Mouse (Mus musculus) spleen, embryonic (tissue): ENCODE measurements around the gene Nrgn.

ENCODE experiments used
- CTCF ChIA-PET: fragments of 350-600 bp; sonication (Branson Sonifier 250); formaldehyde crosslinking; loops from one replicate; lab custom pipeline; 2022; lab: Charles Lee

The Nrgn gene

DNA sequence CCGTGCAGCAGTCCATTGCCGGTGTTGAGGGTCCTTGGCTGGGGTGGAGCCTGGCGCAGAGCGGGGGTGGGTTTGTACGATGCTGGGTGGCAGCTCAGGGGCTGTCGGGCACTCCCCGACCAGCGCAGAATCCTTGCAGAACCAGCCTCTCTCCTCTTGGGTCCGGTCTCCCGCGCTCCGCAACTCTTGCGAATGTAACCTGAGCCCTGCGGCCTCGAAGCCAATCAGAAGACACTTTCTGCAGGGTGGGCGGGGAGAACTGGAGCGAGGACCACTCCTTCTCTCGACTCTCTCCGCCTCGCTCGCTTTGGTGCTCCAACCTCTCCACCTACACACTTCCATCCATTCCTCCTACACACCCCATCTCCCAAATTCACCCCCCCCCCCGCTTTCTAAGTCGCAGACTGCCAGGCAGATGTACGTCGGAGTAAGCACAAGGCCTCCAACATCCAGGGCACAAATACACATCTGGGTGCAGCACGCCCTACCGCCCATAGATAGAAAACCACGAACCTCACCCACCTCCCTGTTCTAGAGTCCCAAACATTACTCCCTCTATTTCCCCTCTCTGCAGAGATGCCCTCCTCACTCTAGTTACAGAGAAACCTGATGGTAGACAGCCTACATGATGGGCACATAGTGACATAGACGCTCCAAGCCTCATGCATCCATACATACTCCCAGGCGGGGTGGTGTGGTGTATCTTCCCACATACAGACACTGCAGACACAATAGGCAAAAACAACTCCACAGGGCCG is at the start of gene Nrgn:
Nrgn (minus strand) TSS at position 369 of the 758 bp plus-strand sequence.
- CTCF ChIA-PET, result no interaction called here

DNA sequence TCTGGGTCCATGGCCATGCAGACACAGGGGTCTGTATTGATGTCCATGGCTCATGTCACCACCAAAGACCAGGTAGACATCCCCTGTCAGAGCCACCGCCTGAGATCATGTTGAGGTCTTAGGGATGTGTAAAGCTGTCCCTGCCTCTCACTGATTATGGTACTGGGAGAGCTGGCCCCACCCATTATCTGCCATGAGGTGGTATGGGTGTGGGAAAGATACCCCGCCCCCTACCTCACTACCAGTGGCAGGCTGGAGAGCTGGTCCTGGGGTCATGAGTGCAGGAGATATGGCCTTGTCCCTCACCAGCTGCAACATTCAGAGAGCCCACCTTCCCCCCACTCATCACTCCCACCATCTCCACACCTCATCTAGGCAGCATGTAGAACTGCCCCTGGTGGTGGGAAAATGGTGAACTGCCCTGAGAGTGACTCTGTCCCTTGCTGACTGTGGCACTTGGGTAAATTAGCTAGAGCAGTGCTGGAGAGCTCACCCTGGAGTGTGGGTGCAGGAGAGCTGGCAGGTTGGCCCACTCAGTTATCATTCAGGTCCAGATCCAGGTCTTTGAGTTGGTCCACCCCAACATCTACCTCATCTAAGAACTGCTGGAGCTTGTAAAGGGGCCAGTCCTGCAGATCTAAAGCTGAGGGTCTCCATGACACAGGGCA is 48.0 kb upstream of the Nrgn start:
- CTCF ChIA-PET, result no interaction called here

GRCm38 (mm10) chr9:37598637-37599036 is 45.9 kb upstream of the Nrgn start:
- CTCF ChIA-PET, result no interaction called here

DNA sequence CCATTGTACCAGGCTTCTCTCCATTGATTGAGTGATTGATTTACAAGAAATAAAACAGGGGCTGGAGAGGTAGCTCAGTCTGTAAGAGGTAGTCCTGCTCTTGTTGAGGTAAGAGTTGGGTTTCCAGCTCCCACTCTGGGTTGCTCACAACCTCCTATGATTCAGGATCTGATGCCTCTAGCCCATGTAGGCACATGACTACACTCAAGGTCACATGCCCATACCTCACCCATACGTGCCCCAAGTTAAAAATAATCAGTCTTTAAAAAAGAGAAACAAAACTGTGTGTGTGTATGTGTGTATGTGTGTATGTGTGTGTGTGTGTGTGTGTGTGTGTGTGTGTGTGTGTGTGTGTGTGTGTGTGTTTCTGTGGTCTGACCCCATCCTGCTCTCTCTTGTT is 42.9 kb upstream of the Nrgn start:
- CTCF ChIA-PET, result no interaction called here

DNA sequence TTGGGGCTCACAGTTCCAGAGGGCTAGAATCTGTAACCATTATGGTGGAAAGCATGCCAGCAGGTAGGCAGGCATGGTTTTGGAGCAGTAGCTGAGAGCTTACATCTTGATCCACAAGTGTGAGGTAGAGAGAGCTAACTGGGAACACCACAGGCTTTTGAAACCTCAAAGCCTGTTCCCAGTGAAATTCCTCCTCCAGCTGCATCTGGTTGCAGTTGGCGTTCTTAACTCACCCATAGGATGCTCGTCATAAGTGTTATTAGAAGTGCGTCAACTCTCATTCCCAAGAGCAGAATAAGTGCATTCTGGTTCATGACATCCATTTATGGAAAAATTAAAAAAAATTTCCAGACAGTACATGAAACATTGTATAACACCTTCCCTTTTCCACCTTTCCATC is 41.0 kb upstream of the Nrgn start:
- CTCF ChIA-PET, result no interaction called here

- CTCF ChIA-PET, result no interaction called here
Measured at GRCm38 (mm10) chr9:37592633-37593032, 39.9 kb upstream of the Nrgn start.

DNA sequence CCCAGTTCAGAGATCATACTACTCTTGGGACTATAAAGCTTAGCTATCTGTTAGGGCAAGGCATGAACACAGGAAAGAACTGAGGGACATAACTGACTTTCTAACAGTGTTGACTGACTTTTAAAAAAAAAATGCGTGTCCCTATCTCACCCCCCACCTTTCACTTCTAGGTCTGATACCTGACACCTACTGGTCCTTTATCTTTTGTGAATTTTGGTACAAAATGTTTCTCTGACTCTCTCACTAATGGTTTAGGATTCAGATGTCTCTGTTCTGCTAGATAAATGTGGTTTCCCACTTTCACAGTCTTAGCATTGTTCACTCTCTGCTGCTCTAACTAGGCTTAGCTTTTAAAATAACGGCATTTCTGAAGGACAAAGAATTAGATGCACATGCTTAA is 39.3 kb upstream of the Nrgn start:
- CTCF ChIA-PET, result no interaction called here

DNA sequence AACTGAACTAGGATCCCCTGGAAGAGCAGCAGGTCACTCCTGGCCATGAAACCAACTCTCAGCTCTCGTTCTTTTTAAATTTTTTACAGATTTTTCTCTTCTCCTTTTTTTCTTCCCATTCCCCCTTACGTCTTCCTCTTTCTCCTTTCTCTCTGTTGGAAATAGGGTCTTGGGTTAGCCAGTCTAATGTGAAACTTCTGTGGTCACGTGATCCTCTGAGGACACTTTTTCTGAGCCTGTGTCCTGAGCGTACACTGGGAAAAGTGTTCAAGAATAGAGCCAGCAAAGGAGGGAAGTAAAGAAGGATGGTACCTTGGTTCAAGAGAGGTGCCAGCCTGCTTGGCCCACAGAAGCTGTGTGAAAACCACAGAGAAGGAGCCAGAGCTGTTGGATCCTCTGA is 37.7 kb upstream of the Nrgn start:
- CTCF ChIA-PET, result no interaction called here

GRCm38 (mm10) chr9:37586718-37587117 is 34.0 kb upstream of the Nrgn start:
- CTCF ChIA-PET, result no interaction called here

- CTCF ChIA-PET, result no interaction called here
Measured at GRCm38 (mm10) chr9:37583594-37583993, 30.9 kb upstream of the Nrgn start.

GRCm38 (mm10) chr9:37576436-37576930 is 23.8 kb upstream of the Nrgn start:
- CTCF ChIA-PET, result interaction anchor here (0.9 kb wide), 1 partner anchor 17 kb away, joined by 4 read pairs; no protein-coding TSS in a partner anchor

DNA sequence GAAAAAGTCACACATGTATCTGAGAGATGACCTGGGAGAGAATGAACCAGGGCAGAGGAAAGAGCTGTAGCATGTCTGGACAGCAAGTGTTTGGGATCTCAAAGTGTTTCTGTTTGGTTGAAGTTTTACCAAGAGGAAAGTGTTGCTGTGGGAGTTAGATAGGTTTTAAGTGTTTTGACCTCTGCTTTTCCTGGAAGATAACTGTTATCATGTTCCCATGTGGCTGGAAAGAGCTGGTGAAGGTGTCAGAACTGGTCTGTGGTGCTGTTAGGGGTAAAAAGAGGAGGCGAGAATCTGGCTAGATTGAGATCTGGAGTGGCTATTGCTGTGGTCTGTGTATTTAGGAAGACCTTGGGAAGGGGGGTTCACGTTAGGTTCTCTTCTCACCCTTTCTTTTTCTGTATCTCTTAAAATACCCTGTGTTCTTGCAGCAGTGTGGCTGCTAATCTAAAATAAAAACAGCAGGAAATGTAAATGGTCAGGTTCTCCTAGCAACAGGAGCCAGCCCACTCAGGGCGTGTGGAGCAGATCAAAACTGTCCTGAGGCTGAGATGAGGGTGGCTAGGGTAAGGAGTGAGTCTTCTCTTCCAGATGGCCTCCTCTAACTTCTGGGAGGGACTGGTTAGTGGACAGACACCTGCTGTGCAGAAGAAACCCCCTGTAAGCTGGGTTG is 19.6 kb upstream of the Nrgn start:
- CTCF ChIA-PET, result no interaction called here

GRCm38 (mm10) chr9:37569231-37569835 is 16.6 kb upstream of the Nrgn start:
- CTCF ChIA-PET, result interaction anchor here (0.6 kb wide), 1 partner anchor 620 kb away, joined by 7 read pairs; no protein-coding TSS in a partner anchor

DNA sequence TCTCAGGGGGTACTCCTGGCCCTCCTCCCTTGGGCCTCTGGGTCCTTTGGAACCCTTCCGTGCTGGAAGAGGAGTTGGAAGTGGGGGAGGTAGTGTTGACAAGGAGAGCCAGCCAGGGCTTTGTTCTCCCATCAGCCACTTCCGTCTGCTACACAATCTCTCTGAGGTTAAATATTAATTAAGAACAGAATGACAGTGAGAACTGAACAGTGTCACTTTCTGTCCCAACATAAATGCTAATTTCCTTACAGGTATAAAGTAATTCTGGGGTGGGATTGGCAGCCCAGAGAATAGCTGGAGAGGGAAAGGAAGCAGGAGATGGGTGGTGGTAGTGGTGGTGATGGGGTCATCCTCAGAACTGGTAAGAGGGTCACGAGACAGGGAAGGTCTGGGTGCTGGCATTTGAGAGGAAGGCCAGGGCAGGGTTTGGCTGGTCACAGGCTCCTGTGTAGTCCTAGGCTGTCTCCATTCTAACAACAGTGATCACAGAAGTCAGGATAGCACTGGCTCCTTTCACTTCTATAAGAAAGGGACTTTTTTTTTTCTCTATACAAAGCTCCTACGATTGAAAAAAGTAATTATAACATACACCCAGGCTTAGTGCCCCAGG is 16.0 kb upstream of the Nrgn start:
- CTCF ChIA-PET, result interaction anchor here (0.6 kb wide), 1 partner anchor 620 kb away, joined by 7 read pairs; no protein-coding TSS in a partner anchor

- CTCF ChIA-PET, result no interaction called here
Measured at GRCm38 (mm10) chr9:37567892-37568604, 15.3 kb upstream of the Nrgn start.

DNA sequence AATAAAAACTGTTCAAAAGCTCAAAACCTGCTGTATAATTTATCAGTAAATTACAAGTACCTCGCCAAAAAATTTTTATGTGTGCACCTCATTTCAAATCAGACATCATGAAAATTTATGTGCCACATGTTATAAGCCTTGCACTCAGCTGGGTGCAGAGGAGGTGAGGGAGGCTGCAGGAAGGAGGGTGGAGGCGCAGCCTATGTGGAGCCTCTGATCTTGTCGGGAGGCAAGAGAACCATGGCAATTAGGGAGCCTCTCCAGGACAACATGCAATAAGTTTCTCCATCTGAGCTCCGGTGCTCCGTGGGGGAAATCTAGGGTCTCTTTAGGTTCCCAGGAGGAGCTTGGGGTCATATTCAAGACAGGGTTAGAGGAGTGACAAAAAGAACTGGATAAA is 14.8 kb upstream of the Nrgn start:
- CTCF ChIA-PET, result no interaction called here

GRCm38 (mm10) chr9:37567019-37567418 is 14.3 kb upstream of the Nrgn start:
- CTCF ChIA-PET, result no interaction called here

GRCm38 (mm10) chr9:37563805-37564204 is 11.1 kb upstream of the Nrgn start:
- CTCF ChIA-PET, result no interaction called here

DNA sequence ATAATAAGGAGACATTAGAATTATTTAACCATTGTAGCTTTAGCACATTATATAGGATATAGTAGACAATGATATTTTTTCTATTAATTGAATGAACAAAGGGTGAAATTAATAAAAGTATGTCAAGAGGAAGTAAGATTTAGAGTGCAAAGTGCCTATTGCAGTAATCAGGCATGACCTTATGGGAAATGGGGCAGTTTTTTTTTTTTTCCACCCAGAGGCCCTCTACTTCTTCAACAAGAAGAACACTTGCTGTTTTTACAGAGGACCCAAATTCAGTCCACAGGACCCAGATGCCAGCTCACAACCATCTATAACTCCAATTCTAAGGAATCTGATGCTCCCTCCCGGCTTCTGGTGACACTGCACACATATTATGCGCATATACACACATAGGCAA is 7.9 kb upstream of the Nrgn start:
- CTCF ChIA-PET, result no interaction called here

DNA sequence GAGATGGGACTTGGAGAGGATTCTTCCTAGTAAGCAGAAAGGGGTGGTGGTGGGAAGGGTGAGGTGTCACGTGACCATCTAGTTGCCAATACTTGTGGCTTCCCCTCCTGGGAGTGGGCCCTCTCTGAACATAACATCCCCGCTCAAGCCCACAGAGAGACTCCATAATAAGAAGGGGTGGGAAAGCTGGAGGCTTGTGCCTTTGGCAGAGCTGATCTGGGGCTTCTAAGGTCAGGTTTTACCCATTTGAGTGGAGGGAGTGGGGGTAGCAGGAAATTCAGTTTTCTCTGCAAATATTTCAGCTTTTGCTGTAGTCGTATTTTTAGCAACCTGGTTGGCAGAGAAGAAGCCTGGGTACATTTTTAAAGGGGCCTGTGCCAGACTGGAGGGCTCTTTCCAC is 3.7 kb upstream of the Nrgn start:
- CTCF ChIA-PET, result no interaction called here
